Mouse (Mus musculus): ENCODE data around the gene Nt5c2. TPM values are rescaled to one million over a fixed set of nuclear protein-coding genes. Genes with fewer than 3 reads are reported as not detected.

Nt5c2 gene
- polyA plus RNA-seq, 1 experiment from 2014 or later = 36.1 TPM

GRCm38 (mm10) chr19:46969286-46969985 is 45.5 kb downstream of the Nt5c2 start:
- H3K4me1 ChIP-seq (ENCODE audit: insufficient read depth) = peaks cover 38% of the 10 kb centered on the region
- peak; percentile 45; the same call in 1 of the 2 replicates for ATAC-seq
- no peaks in the 10 kb centered on the region; the same call in 1 of the 2 replicates for H3K36me3 ChIP-seq (replicated peaks; ENCODE audit: insufficient read depth, low read length)
- DNase-seq = no peak
- H3K9ac ChIP-seq (replicated peaks) = no peak overlapping the region
- H3K27me3 ChIP-seq (ENCODE audit: insufficient read depth, low read length) = no peaks in the 10 kb centered on the region
- no peaks in the 10 kb centered on the region for H3K9me3 ChIP-seq (ENCODE audit: low read length)
- no peak overlapping the region for H3K4me3 ChIP-seq (ENCODE audit: low read depth, low read length)
- no peak for TF ChIP-seq EP300 (IDR thresholded peaks at IDR 0.05; ENCODE audit: low read depth)
- no peak for TF ChIP-seq CTCF (IDR thresholded peaks at IDR 0.05; ENCODE audit: low read depth)
- WGBS (ENCODE audit: insufficient replicate concordance) = 54% methylated on average over 22 of the region's 22 CpGs
- peak overlapping the region; percentile 45 for H3K4me2 ChIP-seq (ENCODE audit: low read depth, low read length)
- peak overlapping the region; percentile 84 for H3K27ac ChIP-seq (ENCODE audit: low read depth)

- H3K27ac ChIP-seq (ENCODE audit: low read depth) = peak overlapping the region; percentile 56; the same call in 1 of the 2 replicates
- H3K9me3 ChIP-seq (ENCODE audit: low read length) = no peaks in the 10 kb centered on the region
- no peaks in the 10 kb centered on the region for H3K27me3 ChIP-seq (ENCODE audit: insufficient read depth, low read length)
- H3K4me3 ChIP-seq (ENCODE audit: low read depth, low read length) = no peak overlapping the region
- DNase-seq = no peak
- TF ChIP-seq CTCF (IDR thresholded peaks at IDR 0.05; ENCODE audit: low read depth) (no peak), EP300 (IDR thresholded peaks at IDR 0.05; ENCODE audit: low read depth) (no peak)
- ATAC-seq = no peak
- peaks cover 38% of the 10 kb centered on the region for H3K4me1 ChIP-seq (ENCODE audit: insufficient read depth)
- no peak overlapping the region for H3K9ac ChIP-seq (replicated peaks)
- WGBS (ENCODE audit: insufficient replicate concordance) = 58% methylated on average over 5 of the region's 5 CpGs
- no peak overlapping the region for H3K4me2 ChIP-seq (ENCODE audit: low read depth, low read length)
- no peaks in the 10 kb centered on the region; the same call in 1 of the 2 replicates for H3K36me3 ChIP-seq (replicated peaks; ENCODE audit: insufficient read depth, low read length)
Measured at GRCm38 (mm10) chr19:46968833-46969232, 46.1 kb downstream of the Nt5c2 start.

GRCm38 (mm10) chr19:46967861-46968260 is 47.1 kb downstream of the Nt5c2 start:
- Histone ChIP-seq H3K27me3 (ENCODE audit: insufficient read depth, low read length) (no peaks in the 10 kb centered on the region), H3K4me3 (ENCODE audit: low read depth, low read length) (no peak overlapping the region), H3K36me3 (replicated peaks; ENCODE audit: insufficient read depth, low read length) (no peaks in the 10 kb centered on the region; the same call in 1 of the 2 replicates), H3K9ac (replicated peaks) (no peak overlapping the region), H3K27ac (ENCODE audit: low read depth) (no peak overlapping the region), H3K4me1 (ENCODE audit: insufficient read depth) (peaks cover 42% of the 10 kb centered on the region), H3K4me2 (ENCODE audit: low read depth, low read length) (no peak overlapping the region), H3K9me3 (ENCODE audit: low read length) (no peaks in the 10 kb centered on the region)
- WGBS (ENCODE audit: insufficient replicate concordance) = 76% methylated on average over 4 of the region's 4 CpGs
- TF ChIP-seq CTCF (IDR thresholded peaks at IDR 0.05; ENCODE audit: low read depth) = no peak
- TF ChIP-seq EP300 (IDR thresholded peaks at IDR 0.05; ENCODE audit: low read depth) = no peak
- ATAC-seq (no peak), DNase-seq (no peak)

GRCm38 (mm10) chr19:46966330-46966729 is 48.6 kb downstream of the Nt5c2 start:
- no peaks in the 10 kb centered on the region; the same call in 1 of the 2 replicates for H3K36me3 ChIP-seq (replicated peaks; ENCODE audit: insufficient read depth, low read length)
- WGBS (ENCODE audit: insufficient replicate concordance) = 78% methylated on average over 6 of the region's 6 CpGs
- H3K4me2 ChIP-seq (ENCODE audit: low read depth, low read length) = no peak overlapping the region
- H3K27me3 ChIP-seq (ENCODE audit: insufficient read depth, low read length) = no peaks in the 10 kb centered on the region
- no peaks in the 10 kb centered on the region for H3K9me3 ChIP-seq (ENCODE audit: low read length)
- peaks cover 40% of the 10 kb centered on the region for H3K4me1 ChIP-seq (ENCODE audit: insufficient read depth)
- no peak overlapping the region for H3K27ac ChIP-seq (ENCODE audit: low read depth)
- DNase-seq = no peak
- TF ChIP-seq EP300 (IDR thresholded peaks at IDR 0.05; ENCODE audit: low read depth) (no peak), CTCF (IDR thresholded peaks at IDR 0.05; ENCODE audit: low read depth) (no peak)
- H3K9ac ChIP-seq (replicated peaks) = no peak overlapping the region
- no peak for ATAC-seq
- no peak overlapping the region for H3K4me3 ChIP-seq (ENCODE audit: low read depth, low read length)

GRCm38 (mm10) chr19:46965496-46965895 is 49.5 kb downstream of the Nt5c2 start:
- Histone ChIP-seq H3K36me3 (replicated peaks; ENCODE audit: insufficient read depth, low read length) (no peaks in the 10 kb centered on the region; the same call in 1 of the 2 replicates), H3K27ac (ENCODE audit: low read depth) (no peak overlapping the region), H3K9ac (replicated peaks) (no peak overlapping the region), H3K4me3 (ENCODE audit: low read depth, low read length) (no peak overlapping the region), H3K9me3 (ENCODE audit: low read length) (no peaks in the 10 kb centered on the region), H3K27me3 (ENCODE audit: insufficient read depth, low read length) (no peaks in the 10 kb centered on the region), H3K4me1 (ENCODE audit: insufficient read depth) (peaks cover 43% of the 10 kb centered on the region), H3K4me2 (ENCODE audit: low read depth, low read length) (no peak overlapping the region)
- TF ChIP-seq CTCF (IDR thresholded peaks at IDR 0.05; ENCODE audit: low read depth) = no peak
- no peak for TF ChIP-seq EP300 (IDR thresholded peaks at IDR 0.05; ENCODE audit: low read depth)
- ATAC-seq = no peak
- no peak for DNase-seq

GRCm38 (mm10) chr19:46964353-46964752 is 50.6 kb downstream of the Nt5c2 start:
- Histone ChIP-seq H3K27ac (ENCODE audit: low read depth) (no peak overlapping the region), H3K9me3 (ENCODE audit: low read length) (no peaks in the 10 kb centered on the region), H3K4me2 (ENCODE audit: low read depth, low read length) (no peak overlapping the region), H3K27me3 (ENCODE audit: insufficient read depth, low read length) (no peaks in the 10 kb centered on the region), H3K36me3 (replicated peaks; ENCODE audit: insufficient read depth, low read length) (no peaks in the 10 kb centered on the region; the same call in 1 of the 2 replicates), H3K4me1 (ENCODE audit: insufficient read depth) (peaks cover 45% of the 10 kb centered on the region), H3K9ac (replicated peaks) (no peak overlapping the region), H3K4me3 (ENCODE audit: low read depth, low read length) (no peak overlapping the region)
- TF ChIP-seq EP300 (IDR thresholded peaks at IDR 0.05; ENCODE audit: low read depth) (no peak), CTCF (IDR thresholded peaks at IDR 0.05; ENCODE audit: low read depth) (no peak)
- 62% methylated on average over 9 of the region's 9 CpGs for WGBS (ENCODE audit: insufficient replicate concordance)
- no peak for ATAC-seq
- no peak for DNase-seq

All from liver, postnatal 0 days (tissue).